Mouse (Mus musculus) regulatory T cell (primary cell): ENCODE measurements around the gene Zfp324.

Experiments used
- in situ Hi-C: fragments of 300-600 bp; cut with MboI, MseI; formaldehyde crosslinking; loops from one replicate; pipeline ENCODE4 v1.15.1; 2025; ENCODE audit warnings: high pct_unique_total_duplicates

The Zfp324 gene

DNA sequence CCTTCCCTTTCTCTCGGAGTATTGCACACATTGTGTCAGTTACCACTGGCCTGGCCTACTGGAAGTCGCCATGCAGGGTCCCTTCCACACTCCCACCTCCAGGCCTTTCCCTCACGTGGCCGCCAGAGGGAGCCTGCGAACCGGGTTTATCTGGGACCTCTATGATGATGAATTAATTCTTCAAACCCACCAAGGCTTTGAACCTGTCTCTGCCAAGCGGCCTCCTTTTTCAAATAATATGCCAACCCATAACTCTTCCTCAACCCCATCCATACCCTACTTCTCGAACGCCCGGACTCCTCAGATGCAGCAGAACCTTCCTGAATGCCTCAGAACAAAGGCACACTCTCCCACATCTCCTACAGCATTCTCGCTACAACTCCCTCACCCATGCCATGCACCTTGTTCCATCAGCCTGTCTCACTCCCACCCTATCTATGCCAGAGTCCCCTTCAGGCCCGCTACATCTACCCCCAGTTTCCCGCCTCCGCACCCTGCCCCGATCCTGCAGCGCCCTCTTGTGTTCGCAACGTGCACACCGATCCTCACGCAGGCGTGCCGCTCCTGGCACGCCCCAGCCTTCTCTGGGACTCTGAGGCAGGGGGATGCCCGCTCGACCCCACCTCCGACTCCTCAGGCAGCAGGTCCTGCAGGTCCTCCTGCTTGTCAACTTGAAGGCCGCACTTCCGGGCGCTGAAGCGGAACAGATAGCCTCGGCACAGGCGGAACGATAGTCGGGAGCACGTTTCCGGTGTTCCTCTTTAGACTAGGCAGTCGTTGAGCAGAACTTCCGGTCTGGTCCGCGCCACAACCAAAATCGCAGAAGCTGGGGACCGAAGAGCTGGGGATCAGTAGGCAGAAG is 43.7 kb downstream of the Zfp324 start:
- in situ Hi-C loops, result loop anchor here (5.0 kb wide), 2 partner anchors 33 to 182 kb away; no protein-coding TSS in a partner anchor

DNA sequence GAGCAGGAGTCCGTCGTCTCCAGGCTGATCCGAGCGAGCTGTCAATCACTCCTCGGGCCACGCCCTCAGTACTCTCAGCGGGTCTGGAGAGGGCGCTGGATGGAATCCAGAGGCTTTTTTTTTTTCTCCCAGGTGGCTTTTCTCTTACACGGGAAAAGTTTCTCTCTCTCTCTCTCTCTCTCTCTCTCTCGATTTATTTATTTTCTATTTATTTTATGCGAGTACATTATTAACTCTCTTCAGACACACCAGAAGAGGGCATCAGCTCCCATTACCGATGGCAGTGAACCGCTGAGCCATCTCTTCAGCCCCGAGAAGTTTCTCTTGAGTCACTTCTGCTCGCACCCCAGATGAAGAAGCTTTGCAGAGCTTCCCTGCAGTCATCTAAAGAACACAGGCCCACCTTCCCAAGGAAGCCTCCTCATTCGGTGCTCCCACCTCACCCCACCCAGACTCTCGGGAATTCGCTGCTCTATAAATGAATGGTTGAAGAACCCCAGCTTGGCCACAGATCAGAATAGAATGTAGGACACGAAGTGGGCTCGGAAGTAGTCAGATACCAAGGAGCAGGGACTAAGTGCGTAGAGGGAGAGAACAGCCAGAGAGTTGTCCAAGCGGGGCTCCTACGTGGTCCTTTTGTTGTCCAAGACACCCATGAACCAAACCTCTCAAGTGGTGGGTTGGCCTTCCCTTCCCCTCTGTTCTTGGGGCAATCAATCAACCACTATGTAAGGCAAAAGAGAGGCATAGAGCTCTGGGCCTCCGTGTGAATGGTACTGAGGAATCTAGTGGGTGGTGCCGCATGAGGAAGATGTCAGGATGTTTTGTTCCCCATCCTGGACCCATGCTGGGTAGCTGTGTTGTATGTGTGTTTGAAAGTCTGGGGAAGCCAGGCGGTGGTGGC is 44.6 kb downstream of the Zfp324 start, which contains the start of gene Zbtb45:
TSS of gene Zbtb45 (minus strand) at position 30 of the 904 bp plus-strand sequence.
- in situ Hi-C loops, result no loop called here

DNA sequence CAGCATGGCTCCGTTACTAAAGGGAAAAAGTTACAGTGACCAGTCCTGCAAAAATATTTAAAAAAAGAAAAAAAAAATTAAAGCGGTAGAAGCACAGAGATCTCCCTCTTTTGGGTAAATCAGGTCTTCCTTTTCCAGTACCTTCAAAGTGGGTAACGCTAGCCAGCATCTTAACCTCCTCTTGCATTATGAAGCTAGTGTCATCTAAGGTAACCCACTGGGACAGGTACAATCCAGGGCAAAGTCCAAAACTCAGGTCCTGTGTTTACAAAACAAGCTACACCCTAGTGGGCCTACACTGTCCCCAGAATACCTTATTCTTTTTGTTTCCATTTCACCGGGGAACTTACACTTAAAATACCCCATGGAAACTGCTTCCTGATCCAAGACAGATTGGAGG is 48.0 kb downstream of the Zfp324 start:
- in situ Hi-C loops, result no loop called here

DNA sequence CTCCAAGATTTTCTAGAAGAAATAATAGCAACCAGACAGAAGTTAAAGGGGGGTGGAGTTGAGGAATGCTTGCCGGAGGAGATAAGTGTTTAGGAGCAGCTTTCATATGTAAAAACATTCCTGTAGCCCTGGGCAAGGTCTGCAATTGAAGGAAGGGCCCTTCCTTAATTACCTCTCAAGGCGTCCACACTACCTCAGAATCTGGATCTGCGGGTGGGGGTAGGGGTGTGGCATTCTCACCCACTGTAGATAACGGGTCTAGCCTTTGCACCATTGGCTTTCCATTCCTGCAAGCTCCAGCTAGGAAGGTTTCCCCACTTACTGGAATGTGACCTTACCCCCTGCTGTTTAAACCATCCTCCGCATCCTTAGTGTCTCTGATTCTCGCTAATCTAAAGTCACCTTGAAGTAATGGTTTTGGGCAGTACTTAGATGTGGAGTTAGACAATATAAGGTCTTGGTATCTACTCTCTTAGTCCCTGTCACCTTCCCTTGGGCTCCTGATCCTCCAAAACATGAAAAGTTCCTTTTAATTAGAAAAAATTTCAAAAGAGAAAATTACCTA is 48.7 kb downstream of the Zfp324 start:
- in situ Hi-C loops, result no loop called here

DNA sequence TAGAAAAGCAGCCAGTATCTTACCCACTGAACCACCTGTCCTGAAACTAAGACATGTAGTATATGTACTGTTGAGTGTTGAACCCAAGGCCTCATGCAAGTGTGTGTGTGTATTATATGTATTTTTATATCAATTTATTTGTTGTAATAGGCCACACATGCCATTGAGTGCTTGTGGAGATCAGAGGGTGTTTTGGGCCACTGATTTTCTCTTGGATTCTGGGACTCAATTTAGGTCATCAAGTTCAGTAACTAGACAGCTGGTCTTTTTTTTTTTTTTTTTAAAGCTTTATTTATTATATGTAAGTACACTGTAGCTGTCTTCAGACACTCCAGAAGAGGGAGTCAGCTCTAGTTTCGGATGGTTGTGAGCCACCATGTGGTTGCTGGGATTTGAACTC is 49.6 kb downstream of the Zfp324 start:
- in situ Hi-C loops, result no loop called here

DNA sequence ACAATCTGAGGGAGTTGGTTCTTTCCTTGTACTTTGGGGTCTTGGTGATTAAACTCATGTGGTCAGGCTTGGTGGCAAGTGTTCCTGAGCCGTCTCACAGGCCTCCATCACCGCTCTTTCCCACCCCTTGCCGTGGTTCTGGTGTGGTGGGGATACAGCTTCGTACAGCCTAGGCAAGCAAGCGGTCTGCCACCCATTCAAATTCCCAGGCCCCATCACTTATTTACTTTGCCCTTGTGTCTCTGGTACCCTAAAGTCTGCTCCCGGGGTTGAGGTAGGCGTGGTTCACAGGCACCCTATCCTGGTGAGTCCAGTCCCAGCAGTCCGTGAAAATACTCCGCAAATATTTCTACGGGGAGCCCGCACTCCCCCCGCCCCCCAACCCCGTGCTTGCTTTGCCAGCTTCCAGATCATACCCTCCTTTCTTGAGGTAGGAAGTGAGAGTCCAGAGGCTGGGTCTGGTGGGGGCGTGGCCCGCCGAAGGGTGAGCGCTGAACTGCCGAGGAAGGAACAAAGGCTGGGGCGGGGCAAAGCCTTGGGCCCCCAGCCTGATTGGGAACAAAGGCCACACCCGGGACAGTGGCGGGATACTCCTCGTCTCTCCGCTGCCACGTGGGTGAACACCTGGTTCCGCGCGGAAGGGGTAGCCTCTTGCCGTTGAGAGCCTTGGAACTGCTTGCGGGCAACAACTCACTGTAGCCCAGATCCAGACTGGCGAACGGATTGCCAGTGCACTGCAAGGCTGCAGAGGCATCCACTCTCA is 57.3 kb downstream of the Zfp324 start:
- in situ Hi-C loops, result no loop called here
